Mouse (Mus musculus) stomach, postnatal 0 days (tissue): ENCODE measurements around the gene Tnik.

Source experiments
- CTCF ChIP-seq: IDR thresholded peaks from 2 replicates; pipeline ENCODE4 v1.5.1; 2016; ENCODE audit warnings: antibody characterized with exemption, low read depth, mild to moderate bottlenecking, moderate library complexity
- EP300 ChIP-seq: optimal IDR thresholded peaks from 2 replicates; pipeline ENCODE3; 2016; ENCODE audit warnings: antibody characterized with exemption

GRCm38 (mm10) chr3:28587808-28588207 is 324.8 kb downstream of the Tnik start:
- TF ChIP-seq CTCF, result no peak
- no peak for TF ChIP-seq EP300
